Mouse (Mus musculus) megakaryocyte-erythroid progenitor cell, adult 5 weeks (primary cell): ENCODE results near the gene Atm. TPM values are rescaled to one million over a fixed set of nuclear protein-coding genes. Genes with fewer than 3 reads are reported as not detected.

Experiments
- polyA plus RNA-seq: library from polyadenylated mRNA; stranded (reverse); fragments of >175 nt; gene quantifications from 2 replicates; pipeline ENCODE4 v1.2.3, GENCODE M21; 2012

The Atm gene
- polyA plus RNA-seq, result 0.67 and 2.0 TPM in 2 replicates

GRCm38 (mm10) chr9:53536558-53537320 is at the start of gene Atm, which contains the start of gene Npat:
Atm (minus strand) TSS chr9:53536740.
Npat (plus strand) TSS chr9:53537047.

GRCm38 (mm10) chr9:53402291-53402711 is 134.2 kb downstream of the Atm start, which contains the start of gene 4930550C14Rik:
4930550C14Rik (plus strand) TSS chr9:53402325.

Other genes with a start within 250 kb of the Atm start
- gene Exph5, start 235.1 kb downstream of the Atm start, polyA plus RNA-seq, result not detected in 2 replicates
- gene Kdelc2, start 152.7 kb downstream of the Atm start, polyA plus RNA-seq, result 1.0 and 1.3 TPM in 2 replicates
- not detected in 2 replicates for gene 4930550C14Rik, start 134.4 kb downstream of the Atm start, polyA plus RNA-seq
- gene Npat, start 307 bp upstream of the Atm start, polyA plus RNA-seq, result 0.86 and 1.5 TPM in 2 replicates
- 124 and 172 TPM in 2 replicates for gene Acat1, start 73.6 kb upstream of the Atm start, polyA plus RNA-seq
- 4.3 and 5.1 TPM in 2 replicates for gene Cul5, start 133.3 kb upstream of the Atm start, polyA plus RNA-seq
- gene Rab39, start 169.5 kb upstream of the Atm start, polyA plus RNA-seq, result 0.09 and 0.16 TPM in 2 replicates
- gene Slc35f2, start 234.8 kb upstream of the Atm start, polyA plus RNA-seq, result 1.2 and 1.8 TPM in 2 replicates